Mouse (Mus musculus) lung, adult 2 months (tissue): ENCODE measurements around the gene Mip.

ENCODE experiments used
- CTCF ChIP-seq: fragments of 200-500 bp; IDR thresholded peaks from 2 replicates; pipeline ENCODE4 v1.5.1; 2011; ENCODE audit warnings: mild to moderate bottlenecking, low read length, control low read depth; ENCODE audit not compliant: insufficient read depth
- POLR2A ChIP-seq: fragments of 200-500 bp; IDR thresholded peaks from 2 replicates; pipeline ENCODE4 v1.6.1; 2011; ENCODE audit warnings: low read depth, mild to moderate bottlenecking, control low read depth, low read length, borderline replicate concordance; ENCODE audit errors: extremely low read depth

DNA sequence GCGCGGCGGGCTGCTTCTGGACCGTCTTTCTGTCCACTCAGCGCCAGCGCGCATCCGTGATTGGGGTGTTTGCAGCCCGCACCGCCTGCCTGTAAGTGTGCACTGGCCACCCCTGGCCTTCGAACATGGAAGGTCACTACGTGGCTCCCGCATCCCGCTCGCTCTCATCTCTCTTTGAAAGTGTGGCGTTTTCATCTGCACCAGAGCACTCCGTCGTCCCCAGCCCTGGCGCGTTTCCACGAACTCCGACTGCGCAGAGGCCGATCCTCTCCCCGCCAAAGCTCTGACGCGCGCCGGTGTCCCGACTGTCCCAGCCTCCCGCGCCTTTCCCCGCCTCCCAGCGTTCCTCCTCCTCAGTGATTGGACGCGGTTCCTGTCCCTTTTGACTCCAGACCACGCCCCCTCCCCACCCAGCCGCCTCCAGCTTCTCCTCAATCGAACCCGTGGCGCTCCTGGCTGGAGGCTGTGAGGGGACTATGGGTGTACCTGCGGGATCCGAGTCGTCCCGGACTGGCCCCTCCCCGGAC lies 31.6 kb upstream of the Mip start, which contains the start of gene Gls2:
- TF ChIP-seq CTCF (no peak), POLR2A (peak; percentile 62; the same call in 1 of the 2 replicates)
